Mouse (Mus musculus): ENCODE results near the gene Foxm1.

DNA sequence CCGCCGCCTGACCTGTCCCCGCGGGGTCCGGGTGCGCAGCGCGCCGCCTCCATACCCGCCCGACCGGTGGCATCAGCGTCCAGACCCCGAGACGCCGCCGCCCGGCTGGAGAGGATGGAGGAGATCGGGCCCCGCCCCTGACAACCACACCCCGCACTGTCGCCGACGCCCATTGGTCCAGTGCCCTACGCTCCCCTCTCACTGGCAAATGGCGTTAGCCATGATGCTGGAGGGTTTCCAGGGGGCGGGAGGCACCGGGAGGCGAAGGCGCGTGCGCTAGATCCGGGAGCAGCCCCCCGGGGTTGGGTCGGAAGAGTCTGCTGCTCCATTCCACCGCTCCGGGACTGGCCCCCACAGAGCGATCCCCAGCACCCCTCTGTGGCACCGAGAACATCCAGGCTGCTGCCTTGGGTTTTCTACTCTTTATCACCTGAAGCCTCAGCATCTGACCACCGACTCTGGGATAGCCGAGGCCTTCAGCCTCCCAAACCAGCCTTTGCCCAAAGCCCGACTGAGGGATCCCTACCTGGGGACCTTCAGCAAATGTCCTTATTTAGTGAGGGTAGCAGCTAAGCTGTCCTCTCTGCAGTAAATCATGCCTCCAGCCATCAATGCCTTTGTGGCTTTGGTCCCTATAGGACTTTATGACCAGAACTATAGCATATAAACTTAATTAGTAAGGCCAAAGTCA, 6.9 kb upstream of the Foxm1 start, which contains the start of gene Tulp3:
- no peak for TF ChIP-seq CTCF (IDR thresholded peaks at IDR 0.05; ENCODE audit: low read depth, low read length)
- no peak for TF ChIP-seq EP300 (IDR thresholded peaks at IDR 0.05; ENCODE audit: insufficient read depth, low read depth, low read length)

All from ES-Bruce4 (cell line).